Mouse (Mus musculus) kidney, postnatal 25 days (tissue): ENCODE results near the gene Cwc15.
"Not testable (repeated sequence)": the region's sequence is repeated elsewhere in the genome, so short reads cannot be mapped to it uniquely, and the experiment has no call there.

Experiments used
- DNase-seq, 2 experiments: peaks; one replicate each; pipeline ENCODE4 v3.0.0; 2021; ENCODE audit warnings: mixed read lengths in 2 of 2

Gene Cwc15

DNA sequence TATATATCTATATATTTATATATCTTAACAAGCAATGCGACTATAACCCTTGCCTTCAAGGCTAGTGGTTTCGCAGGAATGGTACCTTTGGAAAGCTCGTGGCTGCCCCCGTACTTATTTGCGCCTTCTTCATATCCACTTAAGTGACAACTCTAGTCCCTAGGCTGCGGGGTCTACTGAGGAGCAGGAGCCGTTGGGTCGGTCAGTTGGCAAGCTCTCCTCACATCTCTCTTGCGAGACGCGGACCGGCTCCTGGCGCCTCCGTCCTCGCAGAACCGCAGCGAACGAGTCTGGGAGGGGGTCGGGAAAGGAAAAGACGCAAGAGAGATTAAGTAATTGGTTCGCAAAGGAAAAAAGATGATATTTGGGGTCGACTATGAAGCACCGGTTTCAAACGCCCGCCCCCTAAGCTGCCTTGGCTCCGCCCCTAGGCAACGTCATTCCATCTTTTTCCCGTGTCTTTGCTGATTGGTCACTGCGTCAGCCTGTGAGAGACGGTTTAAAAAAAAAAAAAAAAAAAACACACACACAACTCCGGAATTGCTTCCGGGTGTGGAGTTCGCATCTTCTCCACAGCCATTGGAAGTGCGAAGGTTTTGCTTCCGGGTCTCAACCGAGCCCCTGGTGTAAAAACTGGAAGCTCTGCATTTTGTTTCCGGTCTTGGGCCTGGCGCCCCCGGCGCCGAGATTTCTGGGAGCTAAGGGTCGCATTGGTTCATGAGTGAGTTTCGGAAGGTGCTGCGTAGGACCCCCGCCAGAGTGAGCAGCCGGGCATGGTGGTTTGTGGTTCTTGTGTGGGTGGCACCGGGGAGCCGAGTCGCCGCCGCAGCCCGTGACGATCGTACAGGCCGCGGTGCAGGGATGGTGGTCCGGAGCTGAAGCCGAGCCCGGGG, at the start of gene Cwc15, which contains the start of gene Kdm4d:
Gene Cwc15 (plus strand): TSS at position 595 of the 893 bp plus-strand sequence.
Gene Kdm4d (minus strand): TSS at position 460 of the 893 bp plus-strand sequence.
- peak; percentile 98 for DNase-seq

DNA sequence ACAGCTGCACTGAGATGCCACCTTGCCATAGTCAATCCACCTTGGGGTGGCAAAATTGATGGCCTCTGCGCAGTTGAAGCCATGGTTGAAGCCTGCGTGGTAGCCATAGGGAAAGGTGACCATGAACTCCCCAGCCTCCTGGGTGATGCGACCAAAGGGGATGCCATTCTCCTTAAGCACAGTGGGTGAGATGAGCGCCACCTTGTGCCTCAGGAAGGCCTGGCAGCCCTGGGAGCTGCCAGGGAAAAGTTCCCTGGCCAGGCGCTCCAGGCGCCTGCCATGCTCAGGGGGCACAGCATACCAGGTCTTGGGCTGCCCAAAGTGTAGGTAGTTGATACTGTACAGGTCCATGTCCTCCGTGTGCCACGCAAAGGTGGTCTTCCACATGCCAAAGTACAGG, 49.3 kb upstream of the Cwc15 start:
- DNase-seq = peak in 1 of 2 experiments; percentile 8

DNA sequence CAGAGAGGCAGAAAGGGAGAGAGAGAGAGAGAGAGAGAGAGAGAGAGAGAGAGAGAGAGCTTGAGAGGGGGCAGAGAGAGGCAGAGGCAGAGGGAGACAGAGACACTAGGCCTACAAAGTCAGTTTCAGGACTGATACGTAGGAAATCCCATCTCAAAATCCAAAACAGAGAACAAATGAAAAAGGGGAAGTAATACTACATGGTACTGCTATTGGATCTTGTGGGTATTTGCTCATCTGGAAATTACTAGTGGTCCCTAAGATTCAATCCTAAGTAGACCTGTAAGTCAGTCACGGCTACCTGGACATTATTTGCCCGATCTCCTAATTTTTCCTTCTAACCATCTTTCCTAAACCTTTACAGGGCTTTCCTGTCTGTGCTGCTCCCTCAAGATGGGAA, 44.1 kb upstream of the Cwc15 start:
- DNase-seq = no peak

DNA sequence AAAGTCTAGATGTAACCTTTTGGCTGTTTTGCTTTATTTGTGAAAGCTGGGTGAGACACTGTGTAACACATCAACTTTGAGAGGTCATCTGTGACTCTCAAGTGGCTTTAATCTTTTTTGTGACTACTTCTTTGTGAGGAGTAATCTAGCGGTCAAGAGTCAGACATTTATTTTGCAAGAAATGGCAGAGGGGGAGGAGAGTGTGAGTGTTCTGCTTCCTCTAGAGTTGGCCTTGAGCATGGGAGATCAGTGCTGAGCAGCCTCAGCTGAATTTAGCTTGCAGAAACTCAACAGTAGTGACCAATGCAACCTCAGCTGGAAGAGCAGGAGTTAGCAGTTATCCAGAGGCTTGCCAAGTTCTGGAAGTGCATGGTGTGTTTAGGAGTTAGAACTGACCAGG, 37.9 kb upstream of the Cwc15 start:
- not testable (repeated sequence) for DNase-seq

DNA sequence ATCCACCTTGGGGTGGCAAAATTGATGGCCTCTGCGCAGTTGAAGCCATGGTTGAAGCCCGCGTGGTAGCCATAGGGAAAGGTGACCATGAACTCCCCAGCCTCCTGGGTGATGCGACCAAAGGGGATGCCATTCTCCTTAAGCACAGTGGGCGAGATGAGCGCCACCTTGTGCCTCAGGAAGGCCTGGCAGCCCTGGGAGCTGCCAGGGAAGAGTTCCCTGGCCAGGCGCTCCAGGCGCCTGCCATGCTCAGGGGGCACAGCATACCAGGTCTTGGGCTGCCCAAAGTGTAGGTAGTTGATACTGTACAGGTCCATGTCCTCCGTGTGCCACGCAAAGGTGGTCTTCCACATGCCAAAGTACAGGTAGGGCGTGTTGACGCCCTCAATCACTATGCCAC, 36.7 kb upstream of the Cwc15 start:
- not testable (repeated sequence) for DNase-seq

DNA sequence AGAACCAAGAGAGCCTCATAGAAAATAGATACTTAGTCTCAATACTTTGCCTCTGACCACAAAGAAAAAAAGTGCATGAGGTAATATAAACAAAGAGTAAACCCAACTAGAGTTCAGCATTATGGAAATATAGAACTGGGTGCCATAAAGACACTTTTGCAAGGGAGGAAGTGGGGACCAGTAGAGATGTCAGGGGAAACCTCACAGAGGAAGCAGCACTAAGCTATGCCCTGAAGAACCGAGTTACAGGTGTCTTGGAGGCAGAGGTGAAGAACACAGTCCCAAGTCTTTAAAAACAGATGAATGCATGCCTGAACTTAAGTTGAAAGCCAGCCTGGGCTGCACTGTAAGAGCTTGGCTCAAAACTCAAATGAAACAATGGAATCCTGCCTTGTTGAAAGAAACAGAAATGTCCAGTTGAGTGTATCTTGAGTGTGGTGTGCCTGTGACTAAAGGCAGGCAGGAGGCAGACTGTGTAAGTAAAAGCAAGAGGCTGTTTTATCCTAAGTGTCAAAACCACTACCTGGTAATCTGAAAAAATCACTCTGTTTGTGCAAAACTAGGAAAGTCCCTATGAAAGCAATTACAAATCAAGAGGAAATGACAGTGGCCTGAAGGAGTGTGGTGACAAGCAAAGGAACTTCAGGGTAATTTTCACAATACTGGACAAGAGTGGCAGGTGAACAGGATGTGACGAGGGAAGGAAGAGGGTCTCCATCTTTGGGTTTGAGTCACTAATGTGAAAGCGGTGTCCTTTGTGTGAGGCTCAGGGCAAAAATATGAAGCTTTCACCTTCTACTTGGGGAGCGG, 1.3 kb upstream of the Cwc15 start:
- no peak for DNase-seq

DNA sequence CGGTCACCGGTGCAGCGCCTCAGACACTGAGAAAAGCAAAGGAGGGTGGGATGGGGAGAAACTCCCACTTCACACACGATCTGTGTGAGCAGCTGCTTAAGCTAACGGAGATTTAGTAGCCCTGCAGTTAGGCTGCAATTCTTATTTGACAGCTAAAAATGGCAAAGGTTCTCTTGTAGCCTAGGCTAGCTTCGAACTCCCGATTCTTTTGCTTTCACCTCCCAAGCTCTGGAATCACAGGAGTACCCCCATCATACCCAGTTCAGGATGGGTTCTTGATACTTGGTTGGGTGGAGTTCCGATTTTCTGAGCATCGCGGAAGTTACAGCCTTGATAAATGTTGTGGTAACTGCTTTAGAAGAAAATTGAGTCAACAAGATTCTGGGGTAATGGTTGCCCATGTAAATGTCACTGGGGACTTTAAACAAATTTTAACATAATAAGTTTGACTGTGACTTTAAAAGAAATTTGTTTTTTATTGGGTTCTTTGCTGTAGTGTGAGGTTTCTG, 553 bp downstream of the Cwc15 start:
- DNase-seq = no peak

DNA sequence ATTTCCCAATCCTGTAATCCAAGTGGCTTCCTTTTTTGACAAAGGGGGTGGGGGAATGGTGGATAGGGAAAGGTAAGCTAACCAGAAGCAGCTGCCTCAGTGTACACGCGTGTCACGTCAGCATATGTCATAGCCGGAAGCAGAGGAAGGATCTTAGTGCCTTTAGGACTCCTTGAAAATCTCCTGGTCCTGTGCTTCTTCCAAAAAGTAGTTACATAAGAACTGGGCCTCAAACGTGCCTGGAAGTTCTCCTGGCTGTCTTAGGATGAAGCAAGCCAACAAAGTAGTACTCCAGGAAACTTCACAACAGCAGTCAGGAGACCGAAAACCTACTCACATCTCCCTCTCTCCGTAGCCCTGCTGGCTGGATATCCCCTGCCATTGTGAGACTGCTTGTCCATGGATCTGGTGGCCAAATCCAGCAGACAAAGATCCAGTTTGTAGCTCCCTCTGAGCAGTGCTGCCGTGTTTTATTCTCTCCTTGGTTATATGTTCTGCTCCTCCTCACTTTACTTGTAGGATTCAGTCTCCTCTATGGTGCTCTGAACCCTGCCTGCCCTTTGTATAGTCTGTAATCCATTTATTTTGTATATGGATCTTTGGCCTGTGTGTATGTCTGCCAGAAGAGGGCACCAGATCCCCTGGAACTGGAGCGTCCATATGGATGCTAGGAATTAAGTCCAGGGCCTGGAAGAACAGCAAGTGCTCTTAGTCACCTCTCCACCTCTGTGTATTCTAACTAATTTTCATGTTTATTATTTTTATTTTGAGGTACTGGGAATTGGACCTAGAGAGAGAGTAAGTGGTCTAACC, 12.4 kb downstream of the Cwc15 start:
- DNase-seq = peak in 1 of 2 experiments; percentile 41

DNA sequence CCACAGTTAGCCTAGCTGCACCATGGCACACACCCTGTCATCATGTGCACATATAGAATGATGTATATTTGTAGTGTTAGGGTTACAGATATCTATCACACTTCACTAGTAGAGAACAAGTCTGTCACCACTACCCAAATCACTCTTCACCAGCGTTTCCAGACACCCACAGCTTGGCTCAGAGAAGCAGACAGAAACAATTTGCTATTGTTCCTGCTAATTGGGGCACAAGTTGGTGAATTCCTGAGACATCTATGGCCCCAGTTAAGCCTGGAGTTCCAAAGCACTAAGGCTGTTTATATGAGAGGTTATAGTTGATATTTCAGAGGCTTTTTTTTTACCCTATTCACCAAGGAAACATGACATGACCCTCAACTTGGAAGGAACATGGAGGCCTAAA, 16.9 kb downstream of the Cwc15 start:
- DNase-seq = no peak

DNA sequence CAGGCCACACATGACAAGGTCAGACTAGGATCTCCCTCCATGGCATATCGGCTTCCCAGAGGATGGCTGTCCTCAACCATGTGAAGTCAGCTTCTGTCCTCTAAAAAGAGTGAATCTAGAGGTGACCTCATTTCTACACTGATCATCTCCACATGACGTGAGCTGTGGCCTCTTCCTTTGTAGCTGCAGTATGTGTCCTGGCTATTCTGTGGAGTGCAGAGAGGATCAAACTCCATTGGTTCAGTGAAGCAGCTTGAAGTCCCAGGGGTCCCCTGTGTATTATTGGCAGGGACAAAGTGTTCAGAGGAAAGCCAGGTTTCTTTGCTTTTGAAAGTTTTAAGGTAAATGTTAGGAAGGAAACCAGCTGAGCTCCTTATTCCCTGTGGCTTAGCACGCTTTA, 17.7 kb downstream of the Cwc15 start:
- no peak for DNase-seq

DNA sequence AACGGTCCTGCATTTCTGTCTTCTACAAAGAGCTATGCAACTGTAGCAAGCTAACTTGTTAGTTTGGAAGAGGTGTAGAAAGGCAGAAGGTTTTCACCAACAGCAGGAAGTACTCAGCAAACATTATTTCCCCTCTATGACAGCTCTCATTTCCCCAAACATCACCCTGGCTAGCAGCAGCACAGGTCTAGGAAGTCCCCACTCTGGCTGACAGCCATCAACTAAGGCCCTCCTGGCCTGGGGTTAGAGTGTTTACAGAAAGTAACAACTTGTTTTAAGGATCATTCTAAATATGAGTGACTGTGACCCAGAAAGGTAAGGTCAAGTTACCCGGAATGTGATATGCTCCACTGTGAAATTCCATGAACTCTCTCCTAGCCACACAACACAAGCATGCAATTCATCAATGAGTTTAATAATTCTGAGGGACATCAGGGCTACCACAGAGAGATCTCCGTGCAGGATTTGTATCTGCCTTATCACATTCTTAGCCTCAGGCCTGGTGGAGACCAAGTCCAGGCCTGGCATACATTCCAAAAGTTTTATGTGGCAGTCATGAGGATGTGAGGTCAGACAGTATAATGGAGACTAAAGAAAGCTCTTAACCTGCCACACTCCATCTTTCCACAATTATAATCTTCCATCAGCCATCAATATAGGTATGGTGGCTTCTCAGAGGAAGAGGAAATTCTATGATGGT, 20.7 kb downstream of the Cwc15 start:
- no peak for DNase-seq

DNA sequence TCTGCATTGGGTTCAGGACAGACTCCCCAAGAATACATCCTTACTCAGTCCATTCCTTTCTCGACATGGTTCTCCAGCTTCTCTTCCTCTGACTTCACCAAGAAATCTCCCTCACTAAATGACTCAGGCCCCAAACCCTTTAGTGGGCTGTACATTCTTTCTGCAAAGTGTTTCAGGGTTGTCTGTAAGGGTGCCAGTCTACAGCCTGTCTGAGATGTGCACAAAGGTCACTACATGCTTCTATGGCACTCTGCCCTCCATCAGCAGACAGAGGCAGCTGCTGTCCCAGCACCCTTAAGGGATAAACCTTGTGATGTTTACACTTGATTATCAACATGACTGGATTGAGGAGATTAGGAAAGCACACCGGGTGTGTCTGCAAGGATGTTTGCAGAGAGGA, 21.3 kb downstream of the Cwc15 start:
- DNase-seq = no peak

DNA sequence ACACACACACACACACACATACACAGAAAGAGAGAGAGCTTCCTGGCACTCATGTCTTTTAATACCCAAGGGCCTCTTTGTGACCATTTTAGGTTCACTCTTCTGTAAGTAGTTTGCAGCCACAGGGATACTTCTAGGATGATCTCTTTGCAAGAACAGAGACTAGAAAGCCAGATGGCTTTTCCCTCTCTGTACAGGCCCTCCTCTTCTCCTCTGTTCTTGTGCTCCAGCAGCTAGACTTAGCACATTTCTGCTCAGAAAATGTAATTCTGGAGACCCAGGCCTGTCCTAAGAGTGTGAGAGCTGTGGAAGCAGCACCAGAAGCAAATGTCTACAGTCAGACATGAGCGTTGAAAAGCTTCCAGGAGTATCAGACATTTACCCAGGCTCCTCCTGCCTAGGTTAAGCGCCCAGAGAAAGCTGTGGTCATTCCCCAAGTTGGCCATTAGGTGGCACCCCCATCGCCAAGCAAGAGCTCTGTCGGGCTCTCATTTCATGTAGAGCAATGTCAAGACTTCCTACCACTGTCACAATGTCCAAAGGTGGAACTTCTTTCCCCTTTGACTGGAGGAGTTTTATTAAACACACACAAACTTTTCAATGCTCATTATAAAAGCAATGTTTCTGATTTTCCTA, 23.1 kb downstream of the Cwc15 start:
- DNase-seq = peak; percentile 77 to 78

DNA sequence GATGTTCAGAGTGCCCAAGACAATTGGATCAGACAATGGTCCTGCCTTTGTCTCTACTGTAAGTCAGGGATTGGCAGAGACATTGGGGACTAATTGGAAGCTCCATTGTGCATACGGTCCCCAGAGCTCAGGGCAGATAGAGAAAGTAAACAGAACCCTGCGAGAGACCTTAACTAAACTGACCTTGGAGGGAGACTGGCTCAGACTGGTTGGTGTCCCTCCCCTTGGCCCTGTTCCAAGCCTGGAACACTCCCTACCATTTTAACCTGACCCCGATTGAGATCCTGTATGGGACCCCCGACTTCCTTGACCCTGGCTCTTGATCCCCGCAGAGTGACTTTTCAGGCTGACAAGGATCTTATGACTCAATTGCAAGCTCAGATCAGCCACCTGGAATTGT, 29.6 kb downstream of the Cwc15 start:
- no peak for DNase-seq

DNA sequence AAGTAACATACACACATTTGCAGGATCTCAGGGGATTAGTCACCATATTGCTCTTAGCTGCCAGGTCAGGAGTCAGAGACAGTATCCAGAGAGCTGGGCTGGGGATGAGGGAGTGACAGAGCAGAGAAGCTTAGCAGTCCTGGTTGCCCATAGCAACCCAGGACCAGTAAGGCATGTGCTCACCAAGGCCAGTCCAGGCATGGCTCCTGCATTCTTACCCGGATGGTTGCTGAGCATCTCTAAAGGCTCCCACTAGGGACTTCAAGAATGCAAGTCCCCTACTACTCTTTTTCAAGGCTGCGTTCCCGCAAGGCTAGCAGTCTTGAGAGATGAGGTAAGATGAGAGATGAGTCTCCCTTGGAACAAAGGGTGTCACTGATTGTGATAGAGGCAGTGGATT, 31.9 kb downstream of the Cwc15 start:
- DNase-seq = no peak

DNA sequence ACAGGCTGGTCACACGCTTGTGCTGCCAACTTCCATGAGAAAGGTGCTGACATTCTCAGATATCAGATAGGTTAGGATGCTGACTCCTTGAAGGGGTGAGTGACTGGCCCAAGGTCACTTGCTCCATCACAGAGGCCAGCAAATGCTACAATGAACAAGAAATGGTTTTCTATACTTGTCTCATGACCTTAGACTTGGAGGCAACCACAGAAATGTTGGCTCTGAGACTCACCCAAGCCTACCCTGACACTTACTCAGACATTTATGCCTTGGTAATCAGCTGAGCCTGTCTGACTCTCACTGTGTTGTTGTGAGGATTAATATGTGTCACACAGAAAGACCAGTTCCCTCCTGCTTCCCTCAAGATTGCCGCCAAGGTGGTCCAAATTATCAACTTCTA, 33.2 kb downstream of the Cwc15 start:
- DNase-seq = no peak

DNA sequence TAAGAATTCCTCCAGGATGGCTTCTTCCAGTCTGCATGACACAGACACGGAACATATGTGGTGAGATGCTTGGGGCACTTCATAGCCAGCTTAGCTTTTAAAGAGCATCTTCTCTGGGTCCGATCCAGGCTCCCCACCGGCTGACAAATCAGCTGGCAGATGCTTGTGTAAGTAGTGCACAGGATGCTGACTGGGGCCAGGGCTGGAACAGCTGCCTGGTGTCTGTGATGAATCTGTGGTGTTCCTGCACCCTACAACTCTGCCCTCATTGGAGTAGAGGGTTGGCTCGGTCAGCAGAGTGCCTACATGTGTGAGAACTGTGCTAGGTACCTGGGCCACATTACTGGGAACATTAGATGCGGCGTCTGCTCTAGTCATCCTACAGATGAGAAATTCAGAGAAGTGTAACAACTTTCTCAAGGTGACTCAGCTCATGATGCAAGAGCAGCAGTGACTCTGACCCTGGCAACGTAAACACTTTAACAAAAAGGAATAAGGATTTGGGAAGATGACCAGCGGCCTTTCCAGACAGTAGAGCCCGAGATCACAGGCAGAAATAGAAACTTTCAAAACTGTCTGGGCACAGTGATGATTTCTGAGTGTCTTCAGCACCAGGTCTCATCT, 34.5 kb downstream of the Cwc15 start:
- no peak for DNase-seq

DNA sequence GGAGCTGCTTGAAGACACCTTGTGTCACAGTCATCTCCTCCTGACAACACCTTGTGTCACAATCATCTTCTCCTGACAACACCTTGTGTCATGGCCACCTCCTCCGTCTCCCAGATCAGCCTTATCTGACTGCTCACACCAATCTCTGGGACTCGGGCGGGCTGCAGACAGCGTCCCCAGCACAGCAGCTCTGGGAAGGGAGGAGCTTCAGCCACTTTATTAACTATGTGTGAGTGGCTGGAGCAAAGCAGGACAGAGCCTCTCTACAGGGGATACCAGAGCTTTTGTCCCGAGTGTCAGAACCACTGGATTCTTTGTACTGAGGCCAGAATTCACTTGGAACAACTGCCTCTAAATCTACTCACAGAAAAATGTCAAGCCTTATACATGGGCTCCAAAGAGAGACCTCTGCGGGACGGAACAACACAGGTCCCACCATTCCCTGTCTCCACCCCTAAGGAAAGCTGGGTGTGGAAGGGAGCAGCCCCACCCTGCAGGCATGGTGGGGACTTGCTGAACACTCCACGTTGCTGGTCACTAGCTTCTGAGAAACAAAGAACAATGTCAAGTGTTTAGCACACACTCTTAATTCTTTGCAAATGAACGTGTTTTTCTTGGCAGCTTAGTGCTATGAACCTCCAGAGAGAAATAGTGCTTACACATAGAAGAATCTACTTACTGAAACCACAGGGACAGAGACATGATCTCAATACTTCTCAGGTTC, 43.8 kb downstream of the Cwc15 start:
- DNase-seq = no peak

DNA sequence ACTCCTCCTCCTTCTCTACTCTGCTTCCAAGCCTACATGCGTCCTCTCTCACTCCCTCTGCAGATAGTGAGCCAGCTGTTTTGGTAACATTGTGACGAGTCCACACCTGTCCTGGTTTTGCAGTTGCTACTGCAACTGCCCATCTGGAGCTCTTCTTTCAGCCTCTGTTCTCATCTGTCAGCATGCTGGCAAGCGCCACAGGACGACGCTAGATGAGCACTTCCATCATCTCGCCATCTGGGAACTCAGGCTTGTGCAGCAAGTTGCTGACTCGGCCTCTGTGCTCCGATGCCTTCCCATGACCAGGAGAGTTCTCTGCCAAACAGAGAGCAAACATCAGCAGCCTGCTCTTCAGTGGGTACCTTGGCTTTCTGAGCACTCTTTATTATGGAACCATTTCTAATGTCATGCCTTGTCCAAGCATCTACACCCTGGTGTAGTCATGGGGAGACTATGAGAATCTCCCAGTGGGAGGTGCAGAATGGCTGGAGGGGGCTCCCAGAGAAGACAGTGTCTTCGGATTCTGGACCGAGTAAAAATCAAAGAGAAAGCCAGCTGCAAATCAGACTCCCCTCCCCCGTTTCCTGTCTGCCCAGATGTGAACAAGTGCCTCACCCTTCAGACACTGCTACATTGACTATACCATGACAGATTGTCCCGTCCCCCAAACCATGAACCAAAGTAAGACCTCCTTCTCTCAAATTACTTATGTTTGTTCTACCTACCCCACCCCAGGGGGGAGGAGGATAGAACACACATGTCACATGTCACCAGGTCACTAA, 47.4 kb downstream of the Cwc15 start:
- peak in 1 of 2 experiments; percentile 15 for DNase-seq

DNA sequence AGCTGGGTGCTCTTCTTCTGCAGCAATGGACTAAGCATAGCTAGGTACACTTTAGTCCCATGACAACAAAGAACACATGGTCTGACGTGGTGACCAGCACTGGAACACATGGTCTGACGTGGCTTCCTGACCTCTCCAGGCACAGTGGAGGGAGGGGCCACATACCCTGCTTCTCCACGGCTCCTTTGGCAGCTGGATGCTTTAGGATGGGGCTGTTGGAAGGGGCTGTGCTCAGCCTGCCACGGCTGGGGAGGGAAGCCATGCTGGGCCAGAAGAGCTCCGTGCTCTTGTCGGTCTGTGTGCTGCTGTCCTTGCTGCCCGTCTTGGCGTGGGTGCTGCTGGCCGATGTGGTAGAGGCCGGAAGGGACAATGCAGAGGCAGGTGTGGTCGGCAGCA, 47.9 kb downstream of the Cwc15 start:
- peak in 1 of 2 experiments; percentile 34 for DNase-seq
